Mouse (Mus musculus): ENCODE data around the gene Pou5f1.
"Not testable (repeated sequence)": the region's sequence is repeated elsewhere in the genome, so short reads cannot be mapped to it uniquely, and the experiment has no call there.

GRCm38 (mm10) chr17:35458247-35458646 is 47.6 kb upstream of the Pou5f1 start:
- not testable (repeated sequence) for TF ChIP-seq CTCF (IDR thresholded peaks at IDR 0.05; ENCODE audit: control insufficient read depth, insufficient read depth, insufficient read length); MYOD1 (IDR thresholded peaks at IDR 0.05; ENCODE audit: control insufficient read depth, insufficient read length, low read depth); USF1 (IDR thresholded peaks at IDR 0.05; ENCODE audit: low read depth); MAX (IDR thresholded peaks at IDR 0.05)

Data from C2C12 (cell line).